Mouse (Mus musculus) spleen, adult 2 months (tissue): ENCODE measurements around the gene Gm498.

ENCODE experiments used
- CTCF ChIP-seq: fragments of 200-500 bp; IDR thresholded peaks from 2 replicates; pipeline ENCODE4 v1.5.1; 2011; ENCODE audit warnings: mild to moderate bottlenecking, inconsistent platforms; ENCODE audit not compliant: insufficient read depth, insufficient read length, insufficient replicate concordance; ENCODE audit errors: extremely low read depth
- POLR2A ChIP-seq: fragments of 200-500 bp; IDR thresholded peaks from 2 replicates; pipeline ENCODE4 v1.6.1; 2011; ENCODE audit warnings: low read depth, low read length, inconsistent platforms

DNA sequence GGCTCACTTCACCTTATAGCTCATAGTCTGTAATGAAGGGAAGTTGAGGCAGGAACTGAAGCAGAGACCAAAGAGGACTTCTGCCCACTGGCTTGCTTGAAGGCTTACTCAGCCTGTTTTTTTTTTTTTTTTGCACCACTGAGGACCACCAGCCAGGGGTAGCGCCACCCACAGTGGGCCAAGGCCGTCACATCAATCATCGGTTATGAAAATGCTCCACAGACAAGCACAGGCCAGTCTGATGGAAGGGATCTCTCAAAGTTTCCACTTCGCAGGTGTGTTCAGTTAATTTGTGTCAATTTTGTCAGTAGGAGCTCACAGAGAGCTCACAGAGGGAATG, 43.4 kb upstream of the Gm498 start:
- TF ChIP-seq CTCF (no peak), POLR2A (no peak)
